Mouse (Mus musculus): ENCODE measurements around the gene BC030870.
"Not testable (repeated sequence)": the region's sequence is repeated elsewhere in the genome, so short reads cannot be mapped to it uniquely, and the experiment has no call there.

Gene BC030870

DNA sequence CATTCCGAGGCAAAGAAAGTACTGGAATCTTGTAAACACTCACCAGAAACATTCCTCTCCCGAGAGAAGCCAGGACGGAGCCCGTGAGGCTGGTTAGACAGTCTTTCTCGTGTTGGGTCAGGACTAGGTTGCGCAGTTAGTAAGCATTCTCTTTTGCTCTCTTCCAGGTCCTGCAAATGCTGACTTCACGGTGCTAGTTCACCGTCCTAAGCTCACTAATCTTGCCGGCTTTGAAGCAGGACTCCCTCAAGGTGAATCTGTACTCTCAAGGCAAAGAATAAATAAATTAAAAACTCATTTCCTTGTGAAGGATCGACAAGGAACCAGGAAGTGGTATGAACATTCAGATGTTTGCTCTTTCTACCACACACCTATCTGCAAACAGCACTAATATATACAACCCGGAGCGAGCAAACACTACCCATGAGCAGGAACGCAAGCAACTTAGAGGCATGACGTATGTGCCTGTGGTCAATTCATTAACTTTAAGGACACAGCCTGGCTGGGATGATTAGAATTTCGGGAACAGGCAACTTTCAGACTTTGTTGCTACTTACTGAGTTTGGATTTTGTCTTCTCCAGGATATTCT lies at the start of gene BC030870:
Gene BC030870 (minus strand): TSS at position 365 of the 590 bp plus-strand sequence.
- no peak for DNase-seq (ENCODE audit: extremely low spot score)

DNA sequence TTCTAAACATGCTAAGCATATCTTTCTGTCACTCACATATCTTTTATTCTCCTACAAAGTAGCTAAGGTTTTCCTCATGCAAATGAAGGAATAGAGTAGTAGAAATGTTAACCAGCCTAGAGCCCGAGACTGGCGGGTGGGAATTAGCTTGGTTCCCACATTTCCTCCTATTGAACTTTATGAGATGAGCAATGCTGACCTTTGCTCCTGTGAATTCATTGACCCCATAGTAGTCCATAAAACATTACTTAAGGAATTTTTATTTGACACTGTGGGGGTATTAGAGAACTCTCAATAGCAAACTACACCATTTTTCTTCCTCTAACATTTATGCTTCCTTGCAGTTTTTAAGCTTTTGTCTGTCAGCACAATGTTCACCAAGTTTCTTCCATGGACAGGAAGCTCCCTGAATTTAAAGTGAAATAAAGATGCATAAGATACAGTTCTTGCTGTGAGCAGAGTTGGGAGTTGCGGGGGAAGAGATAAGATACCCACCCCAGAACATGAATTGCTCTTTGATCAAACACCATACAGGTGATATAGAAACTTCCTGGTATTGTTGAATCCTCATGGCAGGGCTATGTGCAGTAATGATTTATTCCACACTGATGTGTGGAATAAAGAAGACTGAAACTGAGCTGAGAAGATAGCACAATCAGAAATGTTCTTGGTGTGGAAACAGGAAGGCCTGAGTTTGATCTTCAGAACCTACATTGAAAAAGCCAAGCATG lies 45.5 kb upstream of the BC030870 start:
- DNase-seq (ENCODE audit: extremely low spot score) = no peak

DNA sequence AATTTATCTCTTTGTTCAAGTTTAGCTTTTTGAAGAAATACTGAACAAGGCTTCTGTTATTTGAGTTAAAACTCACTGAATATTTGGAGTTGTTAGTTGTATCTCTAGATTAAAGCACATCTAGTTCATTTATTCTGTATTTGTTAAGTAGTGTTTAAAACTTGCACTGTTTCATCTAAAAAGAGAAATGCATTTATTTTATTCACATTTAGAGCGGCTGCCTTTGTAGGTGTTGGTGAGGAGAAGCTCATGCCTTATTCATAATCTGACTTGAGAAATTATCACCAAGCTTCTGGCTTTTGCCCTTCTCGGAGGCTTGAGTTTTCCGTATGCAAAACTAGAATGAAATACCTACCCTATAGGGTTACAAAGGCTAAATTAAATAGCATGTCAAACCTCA lies 39.8 kb upstream of the BC030870 start:
- DNase-seq (ENCODE audit: extremely low spot score) = no peak

DNA sequence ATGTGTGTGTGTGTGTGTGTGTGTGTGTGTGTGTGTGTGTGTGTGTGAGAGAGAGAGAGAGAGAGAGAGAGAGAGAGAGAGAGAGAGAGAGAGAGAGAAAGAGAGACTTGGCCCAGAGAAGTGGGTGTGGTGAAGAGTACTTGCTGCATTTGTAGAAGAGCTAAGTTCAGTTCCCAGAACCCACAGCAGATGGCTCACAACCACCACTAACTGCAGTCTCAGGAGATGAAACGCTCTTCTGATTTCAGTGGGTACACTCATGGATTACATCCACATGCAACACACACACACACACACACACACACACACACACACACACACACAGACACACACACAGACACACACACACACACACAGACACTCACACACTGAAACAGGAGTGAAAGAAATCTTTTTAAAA lies 31.3 kb upstream of the BC030870 start:
- not testable (repeated sequence) for DNase-seq (ENCODE audit: extremely low spot score)

DNA sequence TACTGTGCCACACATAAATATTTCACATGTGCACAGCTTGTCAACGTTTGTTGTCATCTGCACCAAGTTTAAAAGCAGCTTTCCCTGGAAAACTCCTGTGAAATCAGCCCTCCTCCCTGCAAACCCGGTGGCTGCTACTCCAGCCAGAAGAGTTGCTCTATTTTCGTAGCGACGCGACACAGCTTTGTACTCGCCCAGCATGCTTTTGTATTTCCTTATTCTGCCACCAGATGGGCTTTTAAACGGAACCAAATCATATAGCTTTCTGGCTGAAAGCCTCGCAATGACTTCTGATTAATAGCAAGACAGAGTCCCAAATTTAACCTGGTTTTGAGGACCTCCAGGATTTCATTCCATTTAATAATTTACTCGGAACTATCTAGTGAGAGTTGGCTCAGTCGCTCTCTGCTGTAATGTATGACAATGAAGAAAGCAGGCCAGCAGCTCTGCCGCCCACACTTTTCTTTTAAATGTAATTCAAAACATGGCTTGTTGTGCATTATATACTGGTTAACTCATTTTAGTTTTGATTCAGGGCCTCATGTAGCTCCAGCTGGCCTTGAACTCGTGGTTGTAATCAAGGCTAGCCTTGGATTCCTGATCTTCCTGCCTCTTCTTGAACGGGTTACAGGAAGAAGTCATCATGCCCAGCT lies 29.9 kb upstream of the BC030870 start:
- DNase-seq (ENCODE audit: extremely low spot score) = no peak

DNA sequence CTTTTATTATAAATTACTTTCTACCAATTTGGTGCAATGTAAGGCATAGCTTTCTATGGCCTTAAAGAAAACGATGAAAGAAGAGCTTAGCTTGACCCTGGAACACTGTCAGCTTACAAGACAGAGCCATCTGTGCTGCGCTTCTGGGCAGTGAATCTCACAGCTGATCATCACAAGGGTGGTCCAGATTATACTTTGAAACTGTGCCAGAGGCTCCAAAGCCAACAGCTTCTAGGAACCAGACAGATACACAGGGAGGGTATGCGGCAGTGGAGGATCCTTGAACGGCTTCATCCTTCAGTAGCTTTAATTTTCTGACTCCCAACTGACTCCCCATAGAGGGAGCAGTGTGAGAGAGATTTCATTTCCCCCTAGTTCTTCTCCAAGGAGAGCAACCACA lies 28.5 kb upstream of the BC030870 start:
- no peak for DNase-seq (ENCODE audit: extremely low spot score)

DNA sequence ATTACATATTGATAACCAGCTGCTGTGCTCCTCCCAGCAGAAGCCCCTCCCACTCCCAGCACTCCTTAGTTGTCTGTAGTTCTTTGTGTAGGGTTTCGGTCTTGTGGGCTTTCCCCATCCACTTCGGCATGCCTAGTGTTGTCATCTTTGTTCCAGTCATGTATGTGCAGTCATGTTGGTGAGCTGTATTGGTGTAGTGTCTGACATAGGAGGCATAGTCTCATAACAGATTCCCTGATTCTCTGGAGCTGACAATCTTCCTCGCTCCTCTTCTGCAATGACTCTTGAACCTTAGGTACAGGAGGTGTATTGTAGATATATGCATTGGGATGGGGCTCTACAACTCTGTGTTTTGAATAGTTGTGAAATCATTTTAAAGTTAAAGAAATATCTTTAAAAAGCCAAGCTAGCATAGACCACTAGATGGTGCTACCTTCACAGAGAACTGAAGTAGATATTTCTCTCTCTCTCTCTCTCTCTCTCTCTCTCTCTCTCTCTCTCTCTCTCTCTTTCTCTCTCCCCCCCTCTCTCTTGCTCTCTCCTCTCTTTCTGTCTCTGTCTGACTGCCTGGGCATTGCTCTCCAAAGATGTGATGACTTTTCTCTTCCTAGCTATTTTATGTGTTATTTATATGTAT lies 9.6 kb upstream of the BC030870 start:
- DNase-seq (ENCODE audit: extremely low spot score) = no peak

DNA sequence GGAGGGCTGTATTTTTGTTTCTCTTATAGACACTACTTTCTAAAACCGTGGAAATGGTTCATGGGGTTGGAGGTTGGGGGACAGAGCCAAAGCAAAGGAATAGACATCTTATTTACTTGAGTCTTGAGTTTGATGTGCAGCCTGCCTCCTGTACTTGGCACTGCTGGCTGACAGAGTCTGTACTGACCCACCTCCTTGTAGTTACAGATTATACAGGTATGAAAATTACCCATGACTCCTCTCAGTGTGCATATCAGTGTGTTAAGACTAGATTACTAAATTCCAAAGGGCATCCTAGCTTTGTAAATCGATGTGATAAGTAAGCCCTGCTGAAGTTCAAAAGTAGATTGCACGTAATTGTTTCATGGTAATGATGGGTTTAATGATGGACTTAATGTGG lies 2.9 kb downstream of the BC030870 start:
- DNase-seq (ENCODE audit: extremely low spot score) = no peak

DNA sequence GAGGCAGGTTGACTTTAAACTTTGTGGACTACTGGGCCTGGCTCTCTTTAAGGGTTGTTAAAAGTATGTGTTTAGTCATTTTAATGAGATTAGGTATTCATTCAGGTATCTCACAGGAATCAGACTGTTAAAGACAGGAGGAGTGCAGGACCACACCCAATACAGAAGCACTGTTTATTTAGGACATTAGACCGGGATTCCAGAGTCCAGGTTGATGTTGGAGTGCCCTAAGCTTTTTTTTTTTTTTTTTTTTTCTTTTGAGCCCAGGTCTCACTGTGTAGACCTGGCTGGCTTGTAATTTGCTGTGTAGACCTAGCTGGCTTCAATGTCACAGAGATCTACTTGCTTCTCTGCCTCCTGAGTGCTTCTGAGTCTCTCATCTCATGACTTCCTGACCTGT lies 3.3 kb downstream of the BC030870 start:
- DNase-seq (ENCODE audit: extremely low spot score) = no peak

DNA sequence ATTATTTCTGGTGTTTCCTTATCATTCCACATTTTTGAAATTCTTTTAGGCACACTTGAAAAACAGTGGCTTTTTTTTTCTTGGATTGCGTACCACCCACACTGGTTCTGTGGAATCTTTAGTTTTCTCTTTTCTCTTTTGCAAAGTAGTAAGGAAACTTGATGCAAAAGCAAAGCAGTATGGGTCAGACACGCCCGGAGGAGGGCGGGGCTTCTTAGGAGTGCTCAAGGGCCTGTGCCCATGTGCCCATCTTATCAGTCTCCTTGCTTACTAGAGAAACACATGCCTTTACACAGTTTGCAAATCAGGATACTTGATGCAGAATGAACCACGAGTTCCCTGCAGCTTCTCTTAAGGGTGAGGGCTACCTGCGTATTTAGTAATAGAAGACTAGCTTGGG lies 17.3 kb downstream of the BC030870 start:
- DNase-seq (ENCODE audit: extremely low spot score) = no peak

DNA sequence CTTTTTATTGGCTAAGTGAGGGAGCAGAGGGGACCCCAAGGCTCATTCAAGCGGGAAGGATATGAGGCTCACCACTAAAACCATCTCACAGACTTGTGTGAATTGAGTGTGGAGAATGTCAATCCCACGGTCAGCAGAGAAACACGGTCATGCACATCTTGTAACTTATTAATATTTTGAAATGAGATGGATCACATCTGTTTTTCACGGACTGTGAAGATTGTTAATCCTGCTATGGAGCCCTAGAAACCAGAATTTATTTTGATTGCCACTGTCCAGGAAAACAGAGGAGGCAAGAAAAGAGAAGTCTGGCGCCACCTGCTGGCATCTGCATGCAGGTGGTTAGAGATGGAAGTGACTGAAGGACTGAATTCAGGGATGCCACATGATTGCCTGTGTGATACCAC lies 19.1 kb downstream of the BC030870 start:
- DNase-seq (ENCODE audit: extremely low spot score) = peak; percentile 62

DNA sequence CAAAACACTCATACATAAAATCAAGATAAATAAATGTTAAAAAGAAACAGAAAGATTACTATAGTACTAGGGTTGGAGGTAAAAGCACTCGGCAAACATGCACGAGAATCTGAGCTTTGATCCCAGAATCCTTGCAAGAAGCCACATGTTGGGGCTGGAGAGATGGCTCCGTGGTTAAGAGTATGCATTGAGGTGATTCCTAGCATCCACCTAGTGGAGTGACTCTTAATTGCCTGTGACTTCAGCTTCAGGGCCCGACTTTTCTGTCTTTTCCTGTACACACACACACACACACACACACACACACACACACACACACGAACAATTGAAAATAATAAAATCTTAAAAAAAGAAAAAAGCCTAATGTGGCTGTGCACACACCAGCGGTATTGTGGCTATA lies 20.4 kb downstream of the BC030870 start:
- no peak for DNase-seq (ENCODE audit: extremely low spot score)

DNA sequence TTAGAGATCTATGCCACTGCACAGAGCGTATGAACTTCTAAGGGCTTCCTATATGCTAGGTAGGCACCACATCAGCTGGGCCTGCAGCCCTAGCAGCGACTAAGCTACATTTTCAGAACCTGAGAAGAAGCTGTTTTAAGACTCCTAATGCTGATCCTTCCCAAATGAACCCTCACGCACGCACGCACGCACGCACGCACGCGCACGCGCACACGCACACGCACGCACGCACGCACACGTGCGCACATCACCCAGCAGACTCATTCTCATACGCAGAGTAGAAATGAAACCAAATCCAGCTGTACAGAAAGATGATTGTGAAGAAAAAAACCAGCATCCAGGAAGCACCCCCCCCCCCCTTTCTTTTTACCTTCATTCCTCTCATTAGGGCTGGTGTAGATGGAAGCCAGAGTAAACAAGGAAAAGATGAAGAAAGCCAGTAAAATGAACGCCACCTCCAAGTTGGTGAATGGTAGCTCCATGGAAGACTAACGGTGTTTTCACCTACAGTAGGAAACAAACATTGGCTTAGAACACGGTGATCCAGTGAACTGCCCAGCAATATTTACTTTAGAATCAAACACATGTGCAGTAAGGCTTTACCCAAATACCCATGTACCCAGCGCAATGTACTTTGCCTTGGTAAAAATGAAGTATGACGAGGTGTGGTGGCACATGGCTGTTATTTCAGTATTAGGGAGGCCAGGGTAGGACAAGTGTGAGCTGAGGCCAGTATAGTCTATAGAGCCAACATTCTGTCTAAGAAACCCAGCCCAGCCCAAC lies 21.2 kb downstream of the BC030870 start:
- DNase-seq (ENCODE audit: extremely low spot score) = no peak

DNA sequence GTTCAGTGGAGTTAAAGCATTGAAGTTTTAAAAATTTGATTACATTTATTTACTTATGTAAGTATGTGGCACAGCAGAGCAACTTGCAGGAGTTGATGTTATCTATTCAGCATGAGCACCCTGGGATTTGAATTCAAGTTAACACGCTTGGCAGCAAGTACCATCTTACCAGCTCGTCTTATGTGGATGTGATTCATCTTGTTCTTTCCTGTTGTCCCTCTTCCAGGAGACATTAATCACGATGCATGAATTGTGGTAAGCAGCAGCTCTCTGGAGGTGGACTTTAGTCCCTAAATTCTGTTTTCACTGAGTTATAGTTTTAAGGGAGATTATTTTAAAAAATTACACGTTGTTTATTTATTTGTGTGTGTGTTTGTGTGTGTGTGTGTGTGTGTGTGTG lies 25.3 kb downstream of the BC030870 start:
- DNase-seq (ENCODE audit: extremely low spot score) = no peak

DNA sequence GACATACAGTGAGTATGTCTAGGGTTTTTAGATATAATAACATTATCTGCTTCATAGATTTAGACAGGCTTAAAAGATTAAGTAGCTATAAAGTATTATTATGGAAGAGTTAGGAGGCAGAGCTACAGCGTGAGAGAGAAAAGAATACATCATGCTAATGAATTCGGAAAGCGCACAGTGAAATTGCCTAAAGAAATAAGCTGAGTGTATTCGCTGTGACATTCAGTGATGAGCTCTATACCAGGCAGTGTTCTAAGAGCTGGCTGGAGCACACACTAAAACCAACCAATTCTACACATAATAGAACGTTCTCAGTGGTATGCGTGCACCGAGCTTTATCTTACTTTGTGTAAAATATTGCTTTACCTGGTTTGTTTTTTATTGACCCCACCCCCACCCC lies 25.7 kb downstream of the BC030870 start:
- no peak for DNase-seq (ENCODE audit: extremely low spot score)

DNA sequence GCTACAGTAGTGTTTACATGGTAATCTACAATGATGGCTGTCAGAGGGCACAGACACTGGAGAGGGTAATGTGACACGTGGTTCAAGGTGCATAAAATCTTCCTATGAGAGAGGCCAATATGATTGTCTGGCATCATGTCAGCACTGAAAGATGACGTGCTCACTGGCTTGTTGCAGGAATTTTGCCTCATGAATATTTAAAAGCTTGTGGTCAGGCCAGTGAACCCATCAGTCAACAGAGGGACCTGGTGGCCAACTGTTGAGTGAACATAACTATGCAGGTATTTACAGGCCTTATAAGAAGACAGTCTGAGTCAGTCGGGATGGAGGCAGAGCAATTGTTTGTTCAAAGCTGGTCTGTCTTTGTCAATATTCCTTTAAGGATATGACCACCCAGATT lies 29.6 kb downstream of the BC030870 start:
- DNase-seq (ENCODE audit: extremely low spot score) = no peak

DNA sequence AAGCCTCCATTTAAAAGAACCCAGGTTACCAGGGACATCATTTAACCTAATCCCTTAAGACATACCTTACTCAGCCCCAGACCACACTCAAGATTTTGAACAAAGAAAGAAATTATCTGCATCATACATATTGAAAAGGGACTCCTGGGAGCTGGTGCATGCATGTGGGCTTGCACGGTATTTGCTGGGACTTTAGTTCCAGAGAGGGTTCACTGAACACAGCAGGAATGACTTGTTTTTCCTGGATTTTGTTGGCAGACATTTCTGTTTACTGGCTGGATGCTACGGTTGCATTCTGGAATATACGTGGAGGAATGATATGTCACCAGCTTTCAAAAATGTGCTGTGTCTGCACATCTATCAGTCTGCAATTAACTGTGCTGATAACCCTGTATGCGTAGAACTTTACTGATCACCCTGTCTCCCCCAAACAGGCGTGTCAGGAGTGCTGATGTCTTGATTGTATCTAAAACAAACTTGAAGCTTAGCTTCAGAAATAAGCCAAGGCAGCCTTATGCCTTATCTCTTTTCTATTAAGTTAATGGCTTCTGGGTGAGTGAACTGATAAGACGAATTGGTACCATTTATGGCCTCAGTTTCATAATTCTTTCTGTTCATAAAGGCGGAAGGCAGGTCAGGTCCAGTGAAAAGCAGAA lies 31.5 kb downstream of the BC030870 start:
- DNase-seq (ENCODE audit: extremely low spot score) = no peak

DNA sequence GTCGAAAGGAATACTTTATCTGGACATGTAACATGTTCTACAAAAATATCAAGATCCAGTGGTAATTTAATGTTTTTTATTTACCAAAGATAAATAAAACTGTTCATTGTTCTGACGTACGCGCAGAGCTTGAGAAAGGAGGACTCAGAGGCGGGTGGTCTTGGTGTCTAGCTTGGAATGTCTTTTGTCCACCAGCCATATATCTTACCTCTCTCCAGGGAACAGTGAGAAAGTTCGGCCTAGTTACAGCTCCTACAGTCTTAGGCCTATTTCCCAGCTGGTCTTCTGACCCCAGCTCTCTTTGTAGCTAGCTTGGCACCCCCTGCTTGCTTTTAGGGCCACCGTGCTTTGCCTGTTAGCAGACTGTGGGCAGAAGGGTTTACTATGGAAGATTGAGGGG lies 39.6 kb downstream of the BC030870 start:
- no peak for DNase-seq (ENCODE audit: extremely low spot score)

DNA sequence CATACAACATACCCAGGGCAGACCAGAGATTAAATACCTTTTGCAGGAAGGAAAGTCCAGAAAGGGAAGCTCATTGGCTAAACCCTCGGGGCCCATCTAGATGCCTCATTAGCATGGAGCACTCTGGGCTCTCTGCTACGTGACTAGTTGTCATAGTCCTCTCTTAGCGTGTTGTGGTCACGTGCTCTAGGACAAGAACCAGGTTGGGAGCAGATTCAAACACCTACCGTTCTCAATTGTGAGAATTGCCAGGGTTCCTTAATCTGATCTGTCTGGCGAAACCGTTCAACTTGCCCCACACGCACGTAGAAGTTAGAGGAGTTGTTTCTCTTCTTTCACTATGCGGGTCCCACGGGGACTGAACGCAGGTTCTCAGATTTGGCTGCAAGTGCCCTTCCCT lies 41.2 kb downstream of the BC030870 start:
- DNase-seq (ENCODE audit: extremely low spot score) = no peak

DNA sequence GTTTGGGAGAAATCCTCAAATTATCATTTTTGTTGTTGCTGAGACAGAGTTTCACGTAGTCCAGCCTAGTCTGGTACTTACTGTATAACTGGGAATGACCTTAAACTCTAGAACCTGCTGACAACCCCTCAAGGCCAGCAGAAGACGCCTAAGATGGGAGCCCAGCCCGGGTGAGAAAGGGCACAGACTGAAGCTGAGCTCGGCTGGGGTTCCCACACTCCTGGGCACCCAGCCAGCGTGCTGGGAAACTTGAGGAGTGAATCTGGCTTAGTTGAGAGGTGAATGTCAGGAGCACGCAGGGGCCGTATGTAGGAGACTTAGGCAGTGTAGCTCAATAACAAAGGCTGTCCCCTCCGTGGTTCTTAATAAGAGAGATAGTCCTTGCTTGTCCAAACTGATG lies 41.7 kb downstream of the BC030870 start:
- DNase-seq (ENCODE audit: extremely low spot score) = no peak

DNA sequence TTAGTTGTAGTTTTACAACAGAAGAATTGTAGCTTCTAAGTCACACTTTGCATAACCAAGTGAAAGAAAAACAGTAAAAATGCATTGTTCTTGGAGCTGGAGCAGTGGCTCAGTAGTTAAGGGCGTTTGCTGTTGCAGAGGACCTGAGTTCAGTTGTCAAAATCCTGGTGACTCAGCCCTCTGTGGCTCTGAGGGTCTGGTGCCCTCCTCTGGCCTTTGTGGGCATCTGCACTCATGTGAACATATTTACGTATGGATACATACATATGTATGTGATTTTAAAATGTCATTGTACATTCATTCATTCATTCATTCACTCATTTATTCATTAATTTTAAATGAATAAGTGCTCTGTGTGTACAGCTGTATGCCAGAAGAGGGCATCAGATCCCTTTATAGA lies 43.7 kb downstream of the BC030870 start:
- DNase-seq (ENCODE audit: extremely low spot score) = no peak

DNA sequence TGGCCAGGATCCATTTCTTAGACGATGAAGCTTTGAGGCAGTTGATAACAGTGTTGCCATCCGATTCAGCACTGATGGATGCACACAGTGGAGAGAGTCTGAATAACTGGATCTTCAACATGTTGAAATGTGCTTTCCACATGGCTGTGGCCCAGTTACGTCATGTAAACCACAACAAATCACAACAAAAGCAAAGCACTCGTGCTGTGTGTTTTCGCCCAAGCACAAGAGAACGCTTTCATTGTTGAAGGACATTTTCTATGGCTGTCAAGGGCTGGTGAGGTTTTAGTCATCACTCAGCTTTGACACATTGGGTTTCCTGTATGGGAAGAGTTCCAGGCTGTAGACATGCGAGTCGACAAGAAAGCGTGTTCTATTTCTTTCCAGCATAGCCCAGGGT lies 48.6 kb downstream of the BC030870 start:
- no peak for DNase-seq (ENCODE audit: extremely low spot score)
